Mouse (Mus musculus) lung, adult 18-20 months (tissue): ENCODE results near the gene Phf14.

ENCODE experiments used
- DNase-seq, 2 experiments: peaks; one replicate each; pipeline ENCODE4 v3.0.0; 2022; ENCODE audit warnings: mixed read lengths in 2 of 2

Phf14 gene

GRCm38 (mm10) chr6:12021480-12021879 lies 113.9 kb downstream of the Phf14 start:
- DNase-seq, result no peak

DNA sequence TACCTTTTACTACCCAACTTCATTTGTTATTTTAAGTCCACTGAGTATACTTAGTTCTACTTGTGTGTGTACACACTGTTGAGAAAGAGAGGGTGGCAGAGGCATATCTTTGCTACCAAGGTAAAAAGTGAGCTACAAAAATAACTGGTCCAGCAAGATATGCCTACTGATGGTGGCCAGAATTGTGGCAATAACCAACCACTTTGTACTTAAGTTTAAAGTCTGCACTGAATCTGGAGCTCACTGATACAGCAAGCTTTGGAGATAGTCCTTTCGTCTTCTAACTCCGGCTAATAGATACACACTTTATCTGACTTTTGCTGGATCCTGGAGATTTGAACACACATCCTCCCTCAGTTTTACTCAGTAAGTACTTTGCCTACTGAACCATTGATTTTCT lies 115.8 kb downstream of the Phf14 start:
- no peak for DNase-seq

GRCm38 (mm10) chr6:12026804-12027537 lies 119.4 kb downstream of the Phf14 start:
- no peak for DNase-seq

DNA sequence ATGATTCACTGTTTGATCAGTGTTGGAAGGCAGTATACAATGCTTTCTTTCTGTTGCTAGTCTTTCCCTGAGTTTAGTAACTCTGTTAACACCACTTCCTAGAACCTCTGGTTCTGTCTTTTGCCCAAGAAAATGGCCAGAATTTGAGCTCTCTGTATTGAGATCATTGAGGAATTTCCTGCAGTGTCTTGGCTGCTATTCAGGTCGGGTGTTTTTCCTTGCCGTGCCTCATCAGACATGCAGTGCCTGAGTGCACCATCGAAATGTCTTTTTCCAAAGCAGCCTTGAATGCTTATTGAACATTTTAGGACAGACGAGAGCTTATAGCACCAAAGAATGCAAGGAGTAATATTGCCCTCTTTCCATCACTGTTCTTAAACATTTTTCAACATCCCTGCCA lies 127.0 kb downstream of the Phf14 start:
- no peak for DNase-seq

DNA sequence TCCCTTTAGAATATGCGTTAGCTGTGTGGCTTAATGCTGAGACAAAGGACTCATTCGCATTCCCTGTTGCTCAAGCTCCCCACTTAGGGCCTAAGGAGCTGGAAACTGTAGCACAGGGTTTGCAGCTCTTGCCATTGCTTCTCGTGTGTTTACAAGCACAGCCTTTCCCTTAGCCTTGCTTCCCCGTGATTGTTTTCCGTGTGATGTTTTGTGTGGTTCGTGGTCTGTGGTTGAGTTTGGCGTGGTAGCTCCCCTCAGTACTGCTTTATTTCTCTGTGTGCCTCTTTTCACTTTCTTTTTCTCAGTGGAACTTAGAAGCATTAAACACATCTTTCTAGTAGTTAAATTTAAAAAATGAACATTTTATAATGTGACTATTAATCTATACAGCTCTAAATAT lies 130.7 kb downstream of the Phf14 start:
- no peak for DNase-seq

GRCm38 (mm10) chr6:12052884-12053283 lies 145.3 kb downstream of the Phf14 start:
- DNase-seq, result no peak

GRCm38 (mm10) chr6:12054149-12054548 lies 146.5 kb downstream of the Phf14 start:
- peak; percentile 12 to 41 for DNase-seq

GRCm38 (mm10) chr6:12058717-12059116 lies 151.1 kb downstream of the Phf14 start:
- DNase-seq, result no peak

- no peak for DNase-seq
These were observed 152.4 kb downstream of the Phf14 start for GRCm38 (mm10) chr6:12059971-12060370.

DNA sequence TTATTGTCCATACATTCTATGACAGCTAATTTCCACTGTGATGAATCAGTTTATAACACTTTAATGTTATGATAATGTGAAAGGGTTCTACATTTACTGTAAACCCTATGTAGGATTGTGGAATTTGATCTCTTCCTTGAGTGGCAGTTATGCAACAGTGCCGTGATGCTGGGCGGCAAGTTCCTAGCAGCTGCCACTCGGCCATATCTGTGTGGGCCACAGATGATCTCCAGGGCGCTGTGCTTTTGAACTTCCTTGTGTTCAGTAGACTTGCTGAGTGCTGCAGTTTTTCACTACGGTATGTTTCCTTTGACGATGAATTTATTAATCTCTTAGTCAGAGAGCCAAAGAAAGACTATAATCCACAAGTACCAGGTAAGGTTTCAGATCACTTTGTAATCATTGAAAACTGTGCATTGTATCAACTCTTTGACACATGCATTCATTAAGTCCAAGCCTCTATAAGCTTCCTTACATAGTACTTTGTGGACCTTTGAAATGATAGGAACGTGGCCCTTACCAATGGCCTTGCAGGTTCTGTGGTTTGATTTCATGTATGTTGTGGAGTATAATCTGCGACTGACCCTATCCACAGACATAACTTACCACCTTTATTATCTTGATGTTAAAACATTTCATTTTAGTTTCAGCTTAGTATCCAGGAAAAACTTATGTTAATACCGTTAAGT lies 153.0 kb downstream of the Phf14 start:
- DNase-seq, result peak in 1 of 2 experiments; percentile 4

- no peak for DNase-seq
These were observed 160.3 kb downstream of the Phf14 start for GRCm38 (mm10) chr6:12067956-12068355.

GRCm38 (mm10) chr6:12069357-12069756 lies 161.7 kb downstream of the Phf14 start:
- DNase-seq, result no peak

- no peak for DNase-seq
These were observed 167.0 kb downstream of the Phf14 start for GRCm38 (mm10) chr6:12074599-12074998.

DNA sequence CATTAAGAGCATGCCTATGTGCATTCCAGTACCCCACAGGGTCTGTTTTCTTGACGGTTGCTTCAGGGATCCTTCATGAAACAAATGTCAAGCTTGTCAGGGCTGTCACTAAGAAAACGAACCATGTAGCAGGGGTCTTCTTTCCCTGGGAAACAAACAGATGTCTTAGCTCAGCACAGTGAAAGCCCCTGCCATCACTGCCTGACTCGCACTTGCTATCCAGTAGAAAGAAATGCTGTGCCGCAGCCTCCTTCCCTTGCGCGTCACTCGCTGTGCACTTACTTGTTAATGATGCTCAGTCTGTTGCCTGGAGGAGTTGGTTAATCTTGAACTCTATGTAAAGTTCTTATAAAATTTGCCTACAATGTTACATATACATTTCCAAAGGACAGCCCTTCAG lies 169.7 kb downstream of the Phf14 start:
- no peak for DNase-seq

- no peak for DNase-seq
These were observed 170.4 kb downstream of the Phf14 start for GRCm38 (mm10) chr6:12077880-12078618.

DNA sequence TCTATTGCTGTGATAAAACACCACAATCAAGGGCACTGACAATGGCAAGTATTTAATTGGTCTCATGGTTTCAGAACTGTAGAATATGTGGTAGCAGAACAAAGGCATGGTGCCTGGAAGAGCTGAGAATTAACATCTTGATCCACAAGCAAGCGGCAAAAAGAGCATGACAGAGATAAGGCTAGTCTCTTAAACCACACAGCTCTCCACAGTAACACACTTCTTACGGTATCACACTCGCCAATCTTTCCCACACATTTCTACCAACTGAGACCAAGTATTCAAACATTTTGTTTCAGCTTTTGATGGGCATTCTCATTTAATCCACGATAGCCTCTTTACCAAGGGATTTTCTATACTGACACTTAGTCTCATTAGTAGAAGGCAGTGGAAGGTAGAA lies 171.7 kb downstream of the Phf14 start:
- no peak for DNase-seq

GRCm38 (mm10) chr6:12080423-12080822 lies 172.8 kb downstream of the Phf14 start:
- DNase-seq, result no peak

DNA sequence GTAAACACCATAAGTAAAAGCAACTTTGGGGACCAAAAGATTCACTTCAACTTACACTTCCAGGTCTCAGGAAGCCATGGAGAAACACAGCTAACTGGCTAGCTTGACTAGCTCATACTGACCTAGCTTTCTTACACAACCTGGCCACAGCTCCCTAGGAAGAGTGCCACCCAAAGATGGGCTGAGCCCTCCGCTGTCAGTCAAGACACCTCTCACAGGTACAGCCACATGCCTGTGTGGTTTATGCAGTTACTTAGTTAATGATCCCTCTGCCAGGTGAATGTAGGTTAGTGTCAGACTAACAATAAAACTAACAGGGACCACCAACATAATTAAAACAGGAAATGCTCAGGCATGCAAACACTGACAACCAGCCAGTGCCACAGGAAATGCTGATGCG lies 174.1 kb downstream of the Phf14 start:
- DNase-seq, result no peak

DNA sequence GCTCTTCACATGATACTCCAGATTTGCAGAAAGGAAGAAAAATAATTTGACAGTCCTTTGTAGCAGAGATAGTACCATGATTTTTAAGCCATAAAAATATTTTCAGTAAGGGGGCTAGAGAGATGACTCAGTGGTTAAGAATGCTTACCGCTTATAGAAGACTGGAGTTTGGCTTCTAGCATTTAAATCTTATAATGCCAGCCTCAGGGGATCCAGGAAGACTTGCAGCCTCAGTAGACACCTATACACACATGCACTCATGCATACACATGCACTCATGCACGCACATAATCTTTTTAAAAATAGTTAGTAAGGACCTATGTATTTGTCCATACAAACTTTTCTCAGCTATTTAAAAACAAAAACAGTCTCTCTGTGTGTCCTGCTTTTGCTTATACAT lies 174.5 kb downstream of the Phf14 start:
- no peak for DNase-seq

GRCm38 (mm10) chr6:12082531-12083216 lies 175.1 kb downstream of the Phf14 start:
- no peak for DNase-seq

GRCm38 (mm10) chr6:12084721-12085120 lies 177.1 kb downstream of the Phf14 start:
- no peak for DNase-seq

DNA sequence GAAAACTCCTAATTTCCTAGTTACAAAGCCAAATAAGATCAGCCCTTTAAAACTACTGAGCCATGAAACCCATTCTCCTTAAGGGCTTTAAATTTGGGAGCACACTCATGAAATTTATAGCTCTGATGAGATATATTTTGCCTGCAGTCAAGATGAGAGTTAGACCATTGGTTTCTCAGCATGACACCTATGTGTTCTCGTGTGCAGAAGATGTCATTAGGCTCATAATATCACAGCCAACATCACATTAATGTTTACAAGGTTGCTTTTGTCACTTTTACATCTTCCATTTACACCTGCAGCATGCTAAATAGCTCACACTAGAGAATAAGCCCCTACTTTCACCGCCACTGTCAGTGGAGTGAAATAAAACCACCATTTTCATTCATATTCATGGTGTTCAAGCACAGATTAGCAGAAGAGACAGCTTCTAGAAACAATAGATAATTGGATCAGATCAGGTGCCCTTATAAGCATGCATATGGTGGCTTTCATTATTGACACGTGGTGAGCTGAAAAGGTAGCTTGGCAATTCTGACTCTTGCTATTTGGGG lies 181.9 kb downstream of the Phf14 start:
- no peak for DNase-seq

DNA sequence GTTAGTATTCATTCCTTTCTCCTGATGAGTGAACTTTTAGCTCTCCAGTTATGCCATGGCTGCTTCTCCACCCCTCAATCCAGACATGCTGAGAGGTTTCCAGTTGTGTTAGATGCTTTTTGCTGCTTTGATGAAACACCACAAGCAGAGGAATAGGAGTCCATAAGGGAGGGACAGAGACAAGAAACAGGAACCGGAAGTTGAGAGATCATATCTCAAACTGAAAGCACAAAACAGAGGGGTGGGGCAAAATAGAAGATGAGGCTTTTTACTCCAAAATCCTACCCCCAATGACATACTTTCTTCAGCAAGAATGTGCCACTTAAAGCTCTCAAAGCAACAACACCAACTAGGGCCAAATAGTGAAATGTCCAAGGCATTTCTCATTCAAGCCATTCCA lies 188.1 kb downstream of the Phf14 start:
- DNase-seq, result no peak
